Mouse (Mus musculus): ENCODE measurements around the gene Tfap2b. TPM values are rescaled to one million over a fixed set of nuclear protein-coding genes. Genes with fewer than 3 reads are reported as not detected.

Gene Tfap2b
- total RNA-seq, 2 experiments from 2014 or later = 0.20 to 0.41 TPM

GRCm38 (mm10) chr1:19213851-19214395, 5.2 kb downstream of the Tfap2b start:
- H3K4me3 ChIP-seq = no peak overlapping the region
- TF ChIP-seq CTCF (conservative IDR thresholded peaks at IDR 0.05) = no peak
- H3K27ac ChIP-seq = no peak overlapping the region
- DNase-seq (ENCODE audit: low spot score in 2 of 2) = no peak

GRCm38 (mm10) chr1:19217391-19217790, 8.7 kb downstream of the Tfap2b start:
- DNase-seq (ENCODE audit: low spot score in 2 of 2) = no peak
- Histone ChIP-seq H3K27ac (no peak overlapping the region), H3K4me3 (no peak overlapping the region)
- no peak for TF ChIP-seq CTCF (conservative IDR thresholded peaks at IDR 0.05)

- Histone ChIP-seq H3K27ac (no peak overlapping the region), H3K4me3 (no peak overlapping the region)
- no peak for DNase-seq (ENCODE audit: low spot score in 2 of 2)
- no peak for TF ChIP-seq CTCF (conservative IDR thresholded peaks at IDR 0.05)
These were observed 9.5 kb downstream of the Tfap2b start for GRCm38 (mm10) chr1:19218221-19218620.

- Histone ChIP-seq H3K4me3 (no peak overlapping the region), H3K27ac (no peak overlapping the region)
- no peak for TF ChIP-seq CTCF (conservative IDR thresholded peaks at IDR 0.05)
- DNase-seq (ENCODE audit: low spot score in 2 of 2) = no peak
These were observed 10.7 kb downstream of the Tfap2b start for GRCm38 (mm10) chr1:19219381-19219780.

- TF ChIP-seq CTCF (conservative IDR thresholded peaks at IDR 0.05) = no peak
- DNase-seq (ENCODE audit: low spot score in 2 of 2) = no peak
- no peak overlapping the region for H3K4me3 ChIP-seq
- no peak overlapping the region for H3K27ac ChIP-seq
These were observed 11.8 kb downstream of the Tfap2b start for GRCm38 (mm10) chr1:19220564-19220963.

- no peak for DNase-seq (ENCODE audit: low spot score in 2 of 2)
- Histone ChIP-seq H3K27ac (no peak overlapping the region), H3K4me3 (no peak overlapping the region)
- TF ChIP-seq CTCF (conservative IDR thresholded peaks at IDR 0.05) = no peak
These were observed 12.9 kb downstream of the Tfap2b start for GRCm38 (mm10) chr1:19221601-19222000.

GRCm38 (mm10) chr1:19226699-19227098, 18.0 kb downstream of the Tfap2b start:
- no peak for TF ChIP-seq CTCF (conservative IDR thresholded peaks at IDR 0.05)
- H3K4me3 ChIP-seq = no peak overlapping the region
- no peak overlapping the region for H3K27ac ChIP-seq
- no peak for DNase-seq (ENCODE audit: low spot score in 2 of 2)

GRCm38 (mm10) chr1:19230926-19231573, 22.3 kb downstream of the Tfap2b start:
- TF ChIP-seq CTCF (conservative IDR thresholded peaks at IDR 0.05) = no peak
- no peak overlapping the region for H3K4me3 ChIP-seq
- no peak overlapping the region for H3K27ac ChIP-seq
- no peak for DNase-seq (ENCODE audit: low spot score in 2 of 2)

- no peak for DNase-seq (ENCODE audit: low spot score in 2 of 2)
- H3K4me3 ChIP-seq = no peak overlapping the region
- TF ChIP-seq CTCF (conservative IDR thresholded peaks at IDR 0.05) = no peak
- no peak overlapping the region for H3K27ac ChIP-seq
These were observed 22.9 kb downstream of the Tfap2b start for GRCm38 (mm10) chr1:19231574-19232080.

GRCm38 (mm10) chr1:19232743-19233142, 24.0 kb downstream of the Tfap2b start:
- Histone ChIP-seq H3K27ac (no peak overlapping the region), H3K4me3 (no peak overlapping the region)
- TF ChIP-seq CTCF (conservative IDR thresholded peaks at IDR 0.05) = 0 out of 2 replicates have a peak, but pooled peaks have one; percentile 20
- DNase-seq (ENCODE audit: low spot score in 2 of 2) = no peak

- DNase-seq (ENCODE audit: low spot score in 2 of 2) = no peak
- no peak for TF ChIP-seq CTCF (conservative IDR thresholded peaks at IDR 0.05)
- Histone ChIP-seq H3K27ac (no peak overlapping the region), H3K4me3 (no peak overlapping the region)
These were observed 25.1 kb downstream of the Tfap2b start for GRCm38 (mm10) chr1:19233857-19234256.

GRCm38 (mm10) chr1:19234432-19235205, 25.9 kb downstream of the Tfap2b start:
- TF ChIP-seq CTCF (conservative IDR thresholded peaks at IDR 0.05) = no peak
- DNase-seq (ENCODE audit: low spot score in 2 of 2) = no peak
- H3K27ac ChIP-seq = no peak overlapping the region
- no peak overlapping the region for H3K4me3 ChIP-seq

- no peak for DNase-seq (ENCODE audit: low spot score in 2 of 2)
- no peak for TF ChIP-seq CTCF (conservative IDR thresholded peaks at IDR 0.05)
- no peak overlapping the region for H3K4me3 ChIP-seq
- H3K27ac ChIP-seq = no peak overlapping the region
These were observed 27.3 kb downstream of the Tfap2b start for GRCm38 (mm10) chr1:19236051-19236450.

Data from layer of hippocampus, adult 2 months (tissue).